Mouse (Mus musculus) left cerebral cortex, adult 9 months (tissue): Measurements from ENCODE around the gene Park7.

Experiments
- DNase-seq, 2 experiments: peaks; one replicate each; pipeline ENCODE4 v3.0.0; 2022; ENCODE audit warnings: low spot score in 2 of 2

The Park7 gene

DNA sequence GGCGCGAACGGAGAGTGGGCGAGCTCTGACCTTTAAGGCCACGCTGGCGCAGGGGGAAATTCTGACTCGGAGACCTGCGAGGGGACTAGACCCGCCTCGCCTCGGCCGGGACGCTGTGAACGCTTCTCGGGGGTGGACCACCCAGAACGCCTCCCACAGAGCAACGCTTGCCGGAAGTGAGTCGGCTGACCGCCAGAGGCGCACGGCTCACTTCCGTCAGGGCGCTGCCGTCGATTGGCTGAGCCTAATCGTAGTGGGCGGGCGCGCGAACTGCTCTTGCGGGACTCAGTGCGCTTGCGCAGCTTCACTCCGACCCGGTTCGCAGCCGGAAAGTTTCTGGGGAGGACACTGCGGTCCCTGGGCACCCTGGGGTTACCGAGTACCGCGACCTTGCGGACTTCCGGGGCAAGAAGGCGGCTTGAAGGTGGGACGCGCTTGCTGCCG, at the start of gene Park7, which contains the start of gene Tnfrsf9:
Park7 (minus strand) TSS at position 148 of the 444 bp plus-strand sequence.
Tnfrsf9 (plus strand) TSS at position 273 of the 444 bp plus-strand sequence.
- DNase-seq, result peak; percentile 90 to 95

GRCm38 (mm10) chr4:150963711-150964110, 49.5 kb upstream of the Park7 start:
- DNase-seq, result no peak

DNA sequence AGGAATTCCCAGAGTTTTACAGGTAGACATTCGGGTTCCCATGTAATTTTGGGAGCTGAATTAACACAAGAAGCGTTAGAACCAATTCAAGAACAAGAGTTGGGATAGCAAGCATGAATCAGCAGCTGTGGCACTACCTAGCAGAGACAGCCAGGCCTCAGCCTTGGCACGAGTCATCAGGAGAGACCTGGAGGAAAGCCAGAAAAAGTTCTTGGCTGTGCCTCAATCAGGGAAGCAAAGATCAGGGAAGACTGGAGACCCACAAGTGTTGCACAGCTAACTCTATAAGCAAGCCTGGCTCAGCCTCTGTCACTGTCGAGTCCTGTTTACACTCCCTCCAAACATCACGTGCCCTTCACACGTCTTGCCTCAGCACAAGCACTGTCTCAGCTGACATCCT, 48.0 kb upstream of the Park7 start:
- DNase-seq, result no peak

GRCm38 (mm10) chr4:150958536-150958935, 44.3 kb upstream of the Park7 start:
- DNase-seq, result no peak

- no peak for DNase-seq
These were observed 42.8 kb upstream of the Park7 start for GRCm38 (mm10) chr4:150957106-150957458.

DNA sequence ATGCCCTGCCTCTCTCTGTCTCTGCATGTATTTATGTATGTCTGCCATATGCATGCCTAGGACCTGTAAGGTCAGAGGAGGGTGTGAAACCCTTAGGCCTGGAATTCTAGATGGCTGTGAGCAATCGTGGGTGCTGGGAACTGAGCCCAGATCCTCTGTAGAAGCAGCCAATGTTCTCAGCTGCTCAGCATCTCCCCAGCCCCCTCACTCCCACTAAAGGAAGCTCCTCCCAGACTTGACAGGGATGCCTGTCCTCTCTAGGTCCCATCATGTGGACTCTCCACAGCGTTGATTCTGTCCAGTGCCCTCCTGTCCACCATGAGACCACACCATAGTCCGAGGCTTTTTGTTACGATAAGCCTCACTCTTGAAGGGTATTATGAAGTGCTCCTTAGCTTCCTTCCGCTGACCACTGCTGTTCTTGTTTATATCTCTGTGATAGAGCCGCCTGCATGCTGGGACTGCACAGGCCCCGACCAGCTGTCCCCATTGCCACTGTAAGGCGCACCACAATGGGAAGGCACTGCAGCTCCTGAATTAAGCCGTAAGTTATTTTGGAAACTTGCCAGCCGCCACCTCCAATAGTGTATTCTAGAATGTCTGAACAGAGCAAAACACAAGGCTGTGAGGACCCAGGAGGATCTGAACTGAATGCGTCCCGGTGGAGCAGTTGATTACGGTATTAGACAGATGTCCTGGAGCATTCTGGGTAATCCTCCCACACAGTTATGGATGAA, 42.3 kb upstream of the Park7 start:
- peak in 1 of 2 experiments; percentile 17 for DNase-seq

DNA sequence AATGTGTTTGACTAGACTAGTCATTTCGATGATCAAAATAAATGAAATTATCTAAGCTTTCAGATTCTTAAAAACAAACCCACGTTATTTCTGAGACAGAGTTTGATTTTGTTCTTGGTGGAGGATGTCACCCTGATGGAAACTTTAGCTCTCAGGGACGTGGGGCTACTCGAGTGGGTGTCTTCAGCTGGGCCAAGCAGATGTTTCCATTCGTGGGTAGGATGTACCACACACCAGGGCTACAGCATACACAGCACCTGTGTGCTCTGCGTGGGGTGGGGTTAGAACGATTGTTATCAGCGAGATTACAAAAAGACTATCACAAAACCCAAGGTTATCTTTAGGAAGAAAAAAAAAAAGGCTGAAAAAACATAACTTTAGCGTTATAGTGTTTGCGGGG, 36.7 kb upstream of the Park7 start:
- DNase-seq, result no peak

GRCm38 (mm10) chr4:150944707-150945106, 30.5 kb upstream of the Park7 start:
- no peak for DNase-seq

GRCm38 (mm10) chr4:150939991-150940651, 25.9 kb upstream of the Park7 start:
- no peak for DNase-seq

- DNase-seq, result no peak
These were observed 23.8 kb upstream of the Park7 start for GRCm38 (mm10) chr4:150938063-150938452.

GRCm38 (mm10) chr4:150937293-150938062, 23.2 kb upstream of the Park7 start:
- DNase-seq, result peak in 1 of 2 experiments; percentile 43

DNA sequence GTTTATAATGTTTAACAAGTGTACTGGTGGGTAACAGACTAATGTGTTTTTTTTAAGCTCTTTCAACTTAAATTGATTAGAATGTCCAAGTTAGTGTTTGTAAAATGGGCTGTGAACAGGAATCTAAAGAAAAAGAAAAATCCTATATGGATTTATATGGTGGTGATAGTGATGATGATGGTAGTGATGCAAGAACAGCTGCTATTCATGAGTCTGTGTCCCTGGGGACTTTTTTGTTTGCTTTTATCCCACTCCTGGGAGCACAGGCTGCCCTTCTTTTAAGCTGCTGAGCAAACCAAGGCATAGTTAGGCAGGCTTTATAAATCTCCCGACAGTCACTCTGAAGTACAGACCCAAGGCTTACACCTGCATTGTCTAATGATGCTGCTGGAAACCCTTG, 19.3 kb upstream of the Park7 start:
- DNase-seq, result no peak

DNA sequence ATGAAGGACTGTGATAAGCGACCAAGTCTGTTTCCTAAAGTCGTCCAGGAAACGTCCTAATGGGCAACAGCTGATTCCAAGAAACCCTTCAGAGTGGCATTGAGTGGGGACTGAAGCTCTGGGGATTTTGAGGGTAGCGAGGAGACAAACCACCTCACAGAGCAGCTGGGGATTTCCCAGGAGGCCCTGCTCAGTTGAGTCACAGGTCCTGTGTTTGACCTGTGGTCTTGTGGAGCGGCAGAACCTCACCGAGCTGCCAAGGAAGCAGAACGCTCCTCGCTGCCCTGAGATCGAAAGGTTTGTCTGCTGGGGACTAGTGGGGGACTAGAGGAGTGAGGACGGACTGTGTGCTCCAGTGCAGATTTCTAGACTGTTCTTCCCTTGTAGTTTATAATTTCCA, 13.6 kb upstream of the Park7 start:
- no peak for DNase-seq

DNA sequence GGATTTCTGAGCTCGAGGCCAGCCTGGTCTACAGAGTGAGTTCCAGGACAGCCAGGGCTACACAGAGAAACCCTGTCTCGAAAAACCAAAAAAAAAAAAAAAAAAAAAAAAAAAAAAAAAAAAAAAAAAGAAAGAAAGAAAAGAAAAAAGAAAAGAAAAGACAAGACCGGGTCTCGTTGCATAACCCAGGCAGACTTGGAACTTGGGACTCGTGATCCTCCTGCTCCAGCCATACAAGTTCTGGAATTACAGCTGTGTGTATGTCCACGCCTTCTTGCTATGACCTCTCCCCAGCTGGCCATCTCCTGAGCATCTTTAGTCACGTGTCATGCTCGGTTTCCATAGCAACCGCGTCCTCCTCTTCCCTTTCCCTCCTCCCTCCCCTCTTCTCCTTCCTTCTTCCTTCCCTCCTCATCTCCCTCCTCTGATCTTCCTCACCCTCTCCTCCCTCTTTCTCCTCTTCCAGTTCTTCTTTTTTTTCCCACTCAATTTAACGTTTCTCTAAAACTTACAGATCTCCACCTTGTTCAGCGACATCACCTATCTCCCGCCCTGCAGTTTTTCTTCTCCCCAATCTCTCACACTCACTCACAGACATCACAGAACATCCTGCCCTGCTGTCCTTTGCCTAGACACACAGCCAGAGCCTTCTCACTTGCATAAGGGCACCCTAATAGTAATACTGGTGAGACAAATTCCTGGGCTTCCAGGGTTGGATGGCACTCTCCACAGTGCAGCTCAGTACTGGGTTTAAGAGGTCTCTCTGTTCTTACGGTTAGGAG, 12.9 kb upstream of the Park7 start:
- no peak for DNase-seq

DNA sequence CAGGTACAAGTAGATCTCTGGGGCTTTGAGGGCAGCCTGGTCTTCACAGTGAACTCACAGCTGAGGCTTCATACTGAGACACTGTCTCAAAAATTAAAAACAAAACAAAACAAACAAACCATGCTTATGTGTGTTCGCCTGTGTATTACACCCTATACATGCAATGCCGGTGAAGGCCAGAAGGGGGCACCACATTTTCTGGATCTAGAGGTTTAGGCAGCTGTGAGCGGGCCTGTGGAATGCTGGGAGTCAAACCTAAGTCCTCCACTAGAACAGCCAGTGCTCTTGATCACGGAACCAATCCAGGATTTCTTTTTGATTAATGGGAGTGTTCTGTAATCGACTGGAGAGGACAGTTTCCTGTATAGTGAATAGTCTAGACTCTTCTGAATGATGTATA, 11.7 kb upstream of the Park7 start:
- DNase-seq, result no peak

DNA sequence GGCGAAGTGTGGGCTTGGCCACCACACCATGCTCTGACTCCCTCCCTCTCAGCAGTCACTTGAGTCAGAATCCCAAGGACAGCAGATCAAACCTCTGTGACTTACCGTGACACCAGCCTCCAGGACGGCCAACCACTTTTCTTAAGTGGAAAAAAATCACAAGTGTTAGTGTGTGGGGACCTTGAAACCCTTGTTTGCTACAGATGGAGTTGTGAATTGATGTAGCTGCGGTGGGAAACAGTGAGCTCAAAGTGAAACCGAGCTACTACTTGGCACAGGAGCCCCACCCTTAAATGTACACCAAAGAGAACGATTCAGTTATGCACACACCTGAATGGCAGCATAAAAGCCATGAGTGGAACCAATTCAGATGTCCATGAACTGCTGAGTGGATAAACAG, 10.7 kb upstream of the Park7 start:
- DNase-seq, result no peak

DNA sequence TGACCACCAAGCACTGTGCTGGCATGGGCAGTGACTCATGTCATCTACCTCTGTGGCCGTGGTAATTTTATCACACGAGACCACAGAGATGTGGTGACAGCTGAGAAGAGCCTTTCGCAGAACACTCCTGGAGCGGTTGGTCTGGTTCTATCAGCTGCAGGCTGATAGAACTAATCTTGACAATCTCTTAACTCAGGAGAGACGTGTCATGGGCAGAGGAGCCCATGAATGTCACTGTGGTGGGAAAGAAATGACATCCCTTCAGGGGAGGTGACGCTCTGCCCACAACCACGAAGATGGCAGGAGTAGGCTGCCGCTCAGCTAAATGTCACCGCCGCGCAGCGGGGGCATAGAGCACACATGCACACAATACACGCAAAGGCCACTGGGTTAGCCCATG, 10.1 kb upstream of the Park7 start:
- DNase-seq, result no peak

DNA sequence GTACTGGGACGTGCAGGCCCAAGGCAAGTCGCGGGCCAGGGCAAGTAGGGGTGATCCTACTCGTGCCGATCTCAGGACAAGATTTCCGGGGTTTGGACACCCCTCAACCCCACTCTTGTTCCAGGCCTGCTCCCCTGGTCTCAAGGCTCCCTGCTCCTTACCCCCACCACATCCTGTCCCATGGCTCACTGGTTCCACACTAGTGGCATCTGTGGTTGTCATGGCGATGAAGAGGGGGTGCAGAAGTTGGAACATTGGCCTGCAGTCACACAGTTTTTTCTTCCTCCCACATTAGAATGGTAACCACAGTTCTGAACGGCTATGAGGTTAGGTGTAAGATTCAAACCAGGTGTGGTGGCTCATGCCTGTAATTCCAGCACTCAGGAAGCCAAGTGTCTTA, 7.0 kb upstream of the Park7 start:
- no peak for DNase-seq

DNA sequence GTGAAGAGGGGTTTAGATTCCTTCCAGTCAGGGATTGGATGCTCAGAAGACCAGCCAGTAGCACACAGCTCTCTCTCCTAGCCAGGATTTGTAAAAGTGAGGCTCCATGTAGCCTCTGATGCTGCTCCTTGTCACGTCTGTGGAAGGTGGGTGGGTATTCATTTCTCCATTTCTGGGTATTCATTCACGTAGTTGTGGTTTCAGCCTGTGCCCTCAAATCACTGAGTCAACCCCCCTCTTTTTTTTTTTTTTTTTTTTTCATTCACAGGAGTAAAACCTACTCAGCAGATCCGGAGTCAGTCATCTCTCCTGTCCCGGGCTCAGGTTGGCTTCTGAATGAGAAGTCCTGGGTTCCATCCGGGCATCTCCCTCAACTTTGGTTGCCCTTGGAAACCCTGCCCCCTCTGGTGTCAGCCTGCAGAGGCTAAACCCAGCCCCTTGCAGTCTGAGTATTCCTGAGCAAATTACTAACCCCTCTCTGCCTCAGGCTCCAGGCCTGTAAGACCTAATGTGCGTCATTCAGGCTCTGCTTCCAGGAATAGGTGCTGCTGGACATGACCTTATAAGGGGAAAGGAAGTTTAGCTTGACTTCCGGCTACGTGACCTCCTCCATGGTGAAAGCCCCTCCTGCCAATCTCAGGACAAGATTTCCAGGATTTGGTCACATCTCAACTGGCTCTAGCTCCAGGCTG, 3.2 kb upstream of the Park7 start:
- no peak for DNase-seq

DNA sequence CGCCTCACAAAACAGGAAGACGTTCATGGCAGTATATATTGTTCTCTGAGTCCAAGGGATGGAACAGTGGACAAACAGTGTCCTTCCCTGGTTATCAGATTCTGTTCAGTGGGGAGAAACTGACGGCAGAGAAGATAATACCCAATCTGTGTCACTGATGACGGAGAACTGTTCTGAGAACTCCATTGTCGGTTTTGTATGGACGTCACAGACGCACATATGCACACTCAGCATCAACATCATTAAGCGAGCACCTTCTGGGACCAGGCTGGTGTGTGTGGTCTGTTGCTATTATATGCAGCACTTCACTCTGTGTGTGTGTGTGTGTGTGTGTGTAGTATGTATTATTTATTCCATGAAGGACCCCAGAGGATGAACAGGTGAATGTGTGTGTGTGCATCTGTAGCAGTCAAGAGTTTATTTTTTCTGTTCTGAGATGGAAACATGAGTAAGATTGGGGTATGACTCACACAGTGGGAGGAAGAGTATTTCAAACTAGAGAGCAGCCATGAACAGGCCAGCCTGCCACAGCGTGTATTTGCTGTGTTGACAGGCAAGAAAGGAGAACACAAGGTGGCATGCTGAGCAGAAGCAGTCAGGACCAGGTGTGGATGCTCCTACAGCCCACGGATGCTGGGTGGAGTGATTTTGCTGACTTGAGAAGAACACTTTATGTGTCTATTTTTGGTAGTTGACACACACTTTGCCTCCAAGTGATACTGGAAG, 1.1 kb upstream of the Park7 start:
- DNase-seq, result peak; percentile 65

- no peak for DNase-seq
These were observed 494 bp downstream of the Park7 start for GRCm38 (mm10) chr4:150913743-150914142.
